ENCODE assay signal across 14 mouse cellular contexts in the genomic region with DNA sequence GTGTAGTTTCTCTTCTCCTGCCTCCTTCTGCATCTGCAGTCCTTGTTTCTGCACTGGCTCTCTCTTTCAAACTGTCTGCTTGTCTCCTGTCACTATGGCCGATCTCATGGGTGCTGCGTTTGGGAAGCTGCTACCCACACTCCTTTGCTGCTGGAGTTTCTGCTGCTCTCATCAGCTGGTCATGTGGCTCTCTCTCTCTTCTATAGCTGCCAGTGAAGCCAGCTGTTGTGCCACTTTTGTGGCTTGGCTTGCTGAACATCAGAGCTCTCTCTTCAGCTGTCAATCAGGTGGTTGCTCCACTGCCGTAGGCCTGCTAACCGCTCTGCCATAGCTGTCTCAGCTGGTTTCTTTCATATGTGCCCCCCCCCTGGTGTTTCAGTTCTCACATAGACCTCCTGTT. TPM values are rescaled to one million over a fixed set of nuclear protein-coding genes. Genes with fewer than 3 reads are reported as not detected.
DNase-seq lines count a peak whose midpoint lies in the region; ATAC-seq lines count a peak whose summit lies in the region.
"Had no signal": no experiment of that assay in that cellular context is flagged by ENCODE, and none has a peak within 500 bp of the region (broad histone marks: within the 10 kb centered on the region; RNA-seq: fewer than 3 reads in every experiment).

No protein-coding gene starts in this region.

- no peaks in the 10 kb centered on the region for H3K27me3 ChIP-seq in liver, embryonic 11.5 days (replicated peaks; ENCODE audit: control insufficient read depth, insufficient read depth, low read length)
- H3K27me3 ChIP-seq: embryonic facial prominence, embryonic 12.5 days had no signal

- H3K9me3 ChIP-seq in liver, embryonic 11.5 days (ENCODE audit: control insufficient read depth, low read length), result peaks cover 3% of the 10 kb centered on the region; the same call in 1 of the 2 replicates
- H3K9me3 ChIP-seq: embryonic facial prominence, embryonic 12.5 days had no signal

- 78% methylated on average over 4 of the region's 4 CpGs for WGBS in liver, embryonic 11.5 days

- H3K4me2 ChIP-seq in liver, embryonic 11.5 days, result peak overlapping the region; percentile 46
- H3K4me2 ChIP-seq: embryonic facial prominence, embryonic 12.5 days had no signal

- H3K27ac ChIP-seq in liver, embryonic 11.5 days (ENCODE audit: low read depth, low read length), result peak overlapping the region; percentile 83
- H3K27ac ChIP-seq: embryonic facial prominence, embryonic 12.5 days had no signal

- no peak for ATAC-seq in liver, embryonic 11.5 days (replicated peaks; ENCODE audit: low FRiP score)

- H3K4me1 ChIP-seq in liver, embryonic 11.5 days (replicated peaks; ENCODE audit: control insufficient read depth, insufficient read depth, low read length), result peaks cover 14% of the 10 kb centered on the region
- H3K4me1 ChIP-seq: embryonic facial prominence, embryonic 12.5 days had no signal

- no peak overlapping the region for H3K4me3 ChIP-seq in liver, embryonic 11.5 days (ENCODE audit: low read depth, low read length)
- H3K4me3 ChIP-seq: embryonic facial prominence, embryonic 12.5 days had no signal

- H3K36me3 ChIP-seq in liver, embryonic 11.5 days (ENCODE audit: control insufficient read depth, insufficient read depth, low read length), result no peaks in the 10 kb centered on the region
- H3K36me3 ChIP-seq: embryonic facial prominence, embryonic 12.5 days had no signal

- DNase-seq in gastrocnemius, postnatal 25 days, result peak; percentile 18
- no peak for DNase-seq in gastrocnemius, adult 18-20 months (ENCODE audit: low spot score)
- DNase-seq in adipocyte (ENCODE audit: low spot score), result peak; percentile 20
- DNase-seq in liver, embryonic 11.5 days (ENCODE audit: low spot score), result no peak
- peak; percentile 12 to 15 for DNase-seq in spleen, postnatal 36 days (ENCODE audit: low spot score in 2 of 2)
- DNase-seq in lung, postnatal 36 days, result no peak
- no peak for DNase-seq in left cerebral cortex, adult 18-20 months (ENCODE audit: low spot score in 2 of 2)
- no peak for DNase-seq in layer of hippocampus, adult 8-10 months (ENCODE audit: low spot score in 2 of 2)
- DNase-seq: adrenal gland, adult 2 months; cerebellum, adult 18-20 months; heart, postnatal 4 days; layer of hippocampus, adult 9-11 months had no signal

- H3K9ac ChIP-seq in liver, embryonic 11.5 days (ENCODE audit: low read depth, low read length), result 0 out of 2 replicates have a peak overlapping the region, but pooled peaks have one; percentile 10
- H3K9ac ChIP-seq: embryonic facial prominence, embryonic 12.5 days had no signal

RNA-seq across cellular contexts. Expression of a gene that starts 17.0 kb away (rescaled TPM):
- not detected for total RNA-seq in gastrocnemius, postnatal 25 days (2021)
- not detected for total RNA-seq in gastrocnemius, adult 18-20 months (2021)
- 0.12 TPM in 1 of 2 replicates, not detected in the other for polyA plus RNA-seq in liver, embryonic 11.5 days (2014; fragmentation: Nextera tagmentation; extraction: Ambion mirVana)
- 10 to 100 TPM; 73.8 to 96.1 TPM for total RNA-seq in left cerebral cortex, adult 18-20 months (2021)
- 10 to 100 TPM; 53.8 to 68.4 (median 59.4) TPM for total RNA-seq in layer of hippocampus, adult 8-10 months (2022)
- total RNA-seq: adrenal gland, adult 2 months; heart, postnatal 4 days had no signal
- polyA plus RNA-seq: adrenal gland, adult 2 months; limb, embryonic 11.5 days had no signal

Comparison
In these comparisons a context has a peak if more than half of its experiments do, and no peak if none do; other contexts are left out.
1. DNase-seq: peak in gastrocnemius, postnatal 25 days (single experiment), adipocyte (single experiment) and spleen, postnatal 36 days (2 of 2); none in gastrocnemius, adult 18-20 months (single experiment), liver, embryonic 11.5 days (single experiment), lung, postnatal 36 days (single experiment), left cerebral cortex, adult 18-20 months (0 of 2) and layer of hippocampus, adult 8-10 months (0 of 2).
2. RNA of a gene that starts 17.0 kb away (total RNA-seq): 73.8 to 96.1 TPM in left cerebral cortex, adult 18-20 months and 53.8 to 68.4 TPM in layer of hippocampus, adult 8-10 months; not detected in gastrocnemius, postnatal 25 days and not detected in gastrocnemius, adult 18-20 months; every median in the first group is over 10 times any median in the second.